Mouse (Mus musculus): ENCODE results near the gene Ap1s3. TPM values are rescaled to one million over a fixed set of nuclear protein-coding genes. Genes with fewer than 3 reads are reported as not detected.
A peak's percentile ranks its signal among the peaks of the same experiment; 100 is the strongest.

The Ap1s3 gene
- total RNA-seq (2022), result 1 to 10 TPM in 2 of 4 experiments, under 1 TPM in 2; 0.67 to 1.2 (median 0.96) TPM

DNA sequence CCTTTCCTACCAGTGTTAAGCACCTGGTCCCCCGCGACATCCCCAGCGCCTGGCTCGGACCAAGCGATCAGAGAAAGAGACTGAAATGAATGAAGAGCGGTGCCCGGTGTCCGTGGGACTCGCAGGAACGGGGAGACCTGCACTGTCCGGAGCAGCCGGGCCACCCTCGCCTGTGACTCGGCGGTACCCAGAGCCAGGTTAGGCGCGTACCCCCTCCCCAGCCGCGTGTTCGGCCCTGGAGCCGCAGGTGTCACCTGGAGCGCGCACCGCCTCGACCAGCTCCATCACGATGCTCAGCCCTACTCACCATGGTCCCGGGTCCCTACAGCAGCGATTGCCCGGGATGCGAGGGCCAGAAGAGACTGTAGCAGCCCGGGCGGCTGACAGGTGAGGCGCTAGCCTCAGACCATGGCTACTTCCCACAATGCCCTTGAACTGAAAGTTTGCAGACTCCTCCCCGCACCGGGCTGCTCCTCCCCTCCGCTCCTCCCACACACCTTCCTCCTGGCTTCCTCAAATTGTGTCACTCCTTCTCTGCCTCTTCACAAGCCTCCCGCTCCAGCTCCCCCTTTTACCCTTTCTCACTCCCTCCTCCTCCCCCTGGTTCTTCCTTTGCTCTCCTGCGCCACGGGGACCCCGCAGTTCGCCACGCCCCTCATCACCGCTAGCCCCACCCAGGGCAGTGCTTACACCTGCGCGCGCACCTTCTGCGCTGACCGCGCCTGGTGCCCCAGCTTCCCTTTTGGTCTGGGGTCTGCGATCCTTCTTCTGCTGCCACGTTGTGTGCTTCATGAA, at the start of gene Ap1s3:
Ap1s3 (minus strand) TSS at position 430 of the 795 bp plus-strand sequence.
- DNase-seq, result peak; percentile 9

DNA sequence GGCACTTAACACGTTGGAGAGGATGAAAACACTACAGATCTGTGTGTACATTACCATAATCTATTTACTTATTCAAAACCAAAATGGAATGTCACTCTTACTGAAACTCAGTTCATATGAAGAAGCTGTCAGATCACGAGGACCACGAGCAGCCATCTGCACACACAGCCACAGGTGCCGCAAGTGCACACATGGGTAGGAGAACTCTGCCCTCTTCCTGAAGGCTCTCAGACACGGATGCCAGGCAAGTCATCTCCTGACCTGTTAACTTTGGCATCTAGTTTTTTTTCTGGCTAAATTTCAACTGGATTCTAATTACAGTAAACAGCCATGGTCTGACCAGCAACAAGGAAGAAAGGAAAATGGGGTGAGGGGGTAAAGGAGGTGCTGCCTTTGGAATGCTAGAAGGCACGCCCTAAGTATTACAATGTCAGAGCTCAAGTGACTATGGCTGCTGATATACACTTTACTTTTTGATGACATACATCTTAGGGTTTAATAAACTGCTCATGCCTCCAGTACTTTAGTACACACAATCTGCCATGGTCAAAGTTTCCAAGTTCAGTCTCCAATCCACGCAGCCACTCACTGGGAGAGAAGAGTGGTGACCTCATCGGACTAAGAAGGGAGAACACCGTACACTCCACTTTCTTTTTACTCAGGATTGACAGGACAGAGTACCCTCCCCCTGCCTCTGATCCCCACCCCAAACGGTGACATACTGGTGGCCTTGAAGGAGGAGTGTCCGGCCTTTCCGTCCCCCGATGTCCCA, 42.6 kb upstream of the Ap1s3 start:
- DNase-seq, result no peak

DNA sequence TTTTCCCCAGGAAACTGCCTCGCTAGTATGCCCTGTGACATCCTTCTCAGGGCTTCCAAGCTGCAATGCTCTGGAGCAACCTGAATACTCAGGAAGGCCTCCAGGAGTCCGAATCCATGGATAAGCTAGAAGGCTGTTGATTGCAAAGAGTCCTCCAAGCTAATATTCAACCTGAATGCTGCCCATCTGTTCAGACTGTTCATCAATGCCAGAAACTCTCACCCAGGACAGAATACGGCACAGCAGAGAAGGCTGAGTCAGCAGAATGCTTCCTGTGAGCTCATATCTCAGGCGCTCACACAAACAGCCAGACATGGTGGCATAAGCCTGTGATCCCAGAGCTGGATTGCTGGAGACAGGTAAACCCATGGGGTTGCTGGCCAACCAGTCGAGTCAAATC, 41.3 kb upstream of the Ap1s3 start:
- DNase-seq, result no peak

DNA sequence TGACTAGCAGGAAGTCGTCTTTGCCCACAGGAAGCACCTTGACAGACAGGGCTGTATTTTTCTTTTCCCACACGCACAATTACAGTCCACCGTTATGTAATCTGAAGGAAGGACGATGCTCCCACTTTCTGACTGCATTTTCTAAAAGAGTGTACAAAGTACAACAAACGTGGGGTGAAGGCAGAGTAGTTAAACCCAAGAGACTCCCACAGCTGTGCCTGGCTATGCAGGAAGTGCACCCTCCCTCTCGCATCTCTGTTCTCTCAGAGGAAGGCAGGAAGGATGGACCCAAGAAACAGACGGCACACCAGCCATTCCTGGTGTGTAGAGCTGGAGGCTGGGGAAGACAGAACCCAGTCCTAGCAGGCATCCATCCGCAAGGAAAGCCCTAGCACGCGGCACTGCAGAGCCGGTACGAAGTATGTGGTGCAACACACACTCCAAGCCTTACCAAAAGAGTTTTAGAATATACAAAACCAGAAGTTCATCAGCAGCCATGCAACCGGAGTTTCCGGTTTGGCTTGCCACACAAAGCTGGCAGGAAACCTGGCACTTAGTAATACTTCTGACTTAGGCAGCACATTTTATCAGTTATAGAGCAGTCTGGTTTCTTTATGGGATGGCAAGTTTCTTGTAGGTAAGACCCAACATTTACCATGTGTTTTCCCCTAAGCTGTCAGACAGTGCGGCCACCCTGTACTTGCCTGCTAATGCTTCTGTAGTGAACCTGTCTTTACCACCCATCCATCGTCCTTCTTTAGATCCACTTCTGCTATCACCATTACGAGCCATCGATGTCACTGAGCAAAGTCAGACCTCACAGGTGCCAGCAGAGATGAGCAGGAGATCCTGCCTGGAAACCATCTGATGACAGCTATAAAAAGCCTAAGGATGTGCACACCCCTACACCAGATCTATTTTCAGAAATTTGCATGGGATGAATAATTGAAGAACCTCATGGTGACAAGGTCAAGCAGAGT, 39.7 kb upstream of the Ap1s3 start:
- DNase-seq, result no peak

DNA sequence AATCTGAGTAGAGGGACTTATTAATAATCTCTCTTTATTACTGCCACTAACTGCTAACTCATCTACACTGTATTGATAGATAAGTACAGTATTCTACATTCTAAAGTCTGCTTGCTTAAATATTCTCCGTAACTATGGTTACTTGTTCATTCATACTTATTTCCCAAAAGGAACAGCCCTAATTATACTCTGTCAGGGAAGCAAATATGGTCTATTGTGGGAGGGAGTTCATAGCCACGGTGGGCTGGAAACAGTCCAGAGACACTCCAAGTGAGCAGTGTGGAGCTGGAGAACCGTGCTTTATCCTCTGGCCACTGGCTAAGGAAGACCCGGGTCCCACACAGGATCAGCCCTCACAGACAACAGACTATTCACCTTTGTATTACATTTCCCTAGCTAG, 38.9 kb upstream of the Ap1s3 start:
- no peak for DNase-seq

DNA sequence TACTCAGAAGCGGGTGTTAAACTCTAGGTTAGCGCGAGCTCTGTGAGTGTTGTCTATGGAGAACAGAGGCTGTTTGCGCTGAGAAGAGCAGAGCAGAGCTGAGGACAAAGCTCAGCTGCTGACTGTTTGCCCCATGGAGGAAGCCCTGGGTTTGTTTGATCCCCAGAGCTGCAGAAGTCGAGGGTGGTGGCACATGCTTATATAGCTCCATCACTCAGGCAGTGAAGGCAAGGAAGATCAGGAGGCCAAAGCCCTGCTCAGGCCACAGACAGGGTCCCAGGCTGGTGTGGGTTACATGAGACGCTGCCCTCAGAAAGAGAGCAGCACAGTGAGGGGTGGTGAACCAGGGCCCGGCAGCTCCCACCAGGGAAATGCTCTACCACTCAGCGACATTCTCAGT, 38.4 kb upstream of the Ap1s3 start:
- no peak for DNase-seq

DNA sequence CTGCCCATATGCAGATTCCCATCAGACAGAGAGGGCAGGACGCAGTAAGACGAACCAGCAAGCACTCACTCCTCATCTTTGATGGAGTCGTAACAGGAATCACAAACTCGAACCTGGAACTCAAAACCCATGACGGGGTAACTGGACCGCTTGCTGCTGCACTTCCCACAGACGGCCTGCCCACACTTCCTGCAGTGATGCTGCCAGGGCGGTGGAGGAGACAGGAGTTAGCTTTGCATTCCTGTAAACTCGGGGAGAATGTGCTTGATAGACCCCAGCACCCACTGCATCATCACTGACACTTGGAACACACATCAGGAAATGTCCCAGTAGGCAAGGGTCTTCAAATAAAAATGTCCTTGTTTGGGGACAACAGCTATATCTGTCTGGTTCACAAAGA, 35.6 kb upstream of the Ap1s3 start:
- DNase-seq, result no peak

DNA sequence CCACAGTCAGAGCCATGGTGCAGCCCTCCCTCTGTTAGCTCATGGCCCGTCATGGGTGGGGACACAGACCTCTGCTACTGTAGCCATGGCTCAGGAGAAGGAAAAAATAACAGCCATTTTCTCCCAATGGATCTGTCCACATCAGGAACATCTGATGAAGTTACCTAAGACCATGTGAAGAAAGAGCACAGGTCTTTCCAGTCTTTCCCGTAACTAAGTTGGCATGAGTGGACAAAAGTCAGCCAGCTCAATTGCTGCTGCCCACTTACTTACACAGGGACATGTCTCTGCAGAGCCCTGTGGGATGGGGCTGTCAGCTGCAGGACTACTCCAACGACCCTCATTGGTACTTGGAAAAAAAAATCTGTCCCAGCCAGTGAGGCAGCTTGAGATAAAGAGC, 34.9 kb upstream of the Ap1s3 start:
- DNase-seq, result no peak

DNA sequence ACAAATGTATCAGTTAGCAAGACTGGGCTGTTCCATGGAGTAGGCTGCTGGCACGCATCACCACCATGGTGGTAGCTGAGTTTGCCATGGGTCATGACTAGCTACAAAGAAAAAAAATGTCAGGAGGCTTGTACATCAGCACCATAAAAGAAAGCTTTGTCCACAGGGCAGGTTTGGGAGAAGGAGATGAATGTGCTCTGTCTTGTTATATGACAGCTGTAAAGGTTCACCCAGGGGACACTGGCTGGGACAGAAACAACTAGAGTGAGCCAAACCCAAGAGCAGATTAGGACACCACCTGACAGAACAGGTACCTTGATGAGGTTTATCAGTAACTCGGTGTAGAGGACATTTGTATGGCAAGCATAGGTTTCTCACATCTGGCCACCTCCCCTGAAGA, 32.9 kb upstream of the Ap1s3 start:
- DNase-seq, result no peak

DNA sequence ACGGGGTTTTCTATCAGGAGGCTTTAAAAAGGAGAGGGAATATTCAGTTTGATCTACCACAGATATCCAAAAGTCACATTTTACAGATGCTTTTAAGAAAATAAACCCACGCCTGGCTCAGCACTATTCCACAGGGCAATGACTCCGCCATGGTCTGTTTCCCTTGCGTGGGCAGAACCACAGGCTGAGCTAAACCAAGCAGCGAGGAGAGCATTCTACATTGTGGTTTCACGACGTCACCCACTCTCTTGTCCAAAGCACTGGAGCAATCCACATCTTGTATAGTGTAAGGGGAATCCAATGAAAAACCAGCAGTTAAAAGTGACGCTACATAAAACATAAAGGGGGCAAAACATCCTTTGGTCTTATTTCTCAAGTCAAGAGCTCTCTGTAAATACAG, 31.7 kb upstream of the Ap1s3 start:
- DNase-seq, result no peak

DNA sequence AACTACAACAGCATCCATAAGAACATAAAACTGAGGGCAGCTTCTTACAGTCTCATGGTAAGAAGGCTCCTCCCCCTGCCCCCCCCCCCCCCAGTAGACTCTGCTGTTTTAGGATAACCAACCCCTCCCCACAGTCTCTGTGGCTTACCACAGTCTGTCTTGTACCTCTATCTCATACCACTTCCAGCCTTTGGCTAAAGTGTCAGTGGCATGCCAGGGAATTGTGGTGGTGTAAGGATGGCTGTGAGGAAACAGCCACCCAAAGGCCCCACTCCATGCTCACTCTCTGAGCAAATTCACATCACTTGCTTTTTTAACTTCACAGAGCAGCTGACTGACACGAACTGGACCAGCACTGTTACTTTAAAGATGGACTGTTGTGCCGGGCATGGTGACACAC, 26.7 kb upstream of the Ap1s3 start:
- DNase-seq, result no peak

DNA sequence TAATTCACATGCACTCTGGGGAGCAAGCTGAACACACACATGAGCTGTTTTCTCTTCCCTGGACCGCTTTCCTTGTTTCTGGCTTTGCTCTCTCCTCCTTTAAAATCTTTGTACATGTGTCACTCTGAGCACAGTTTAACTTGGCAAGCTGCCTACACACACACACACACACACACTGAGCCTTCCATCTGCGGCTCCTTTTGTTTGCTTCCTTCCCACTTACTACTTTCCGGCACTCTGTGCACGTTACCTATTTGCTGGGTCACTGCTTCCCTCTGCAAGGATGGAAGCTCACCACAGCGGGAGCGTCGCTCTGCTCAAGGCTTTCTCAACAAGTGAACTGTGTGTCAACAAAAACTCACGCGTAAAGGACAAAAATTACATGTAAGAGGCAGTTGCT, 25.6 kb upstream of the Ap1s3 start:
- DNase-seq, result no peak

DNA sequence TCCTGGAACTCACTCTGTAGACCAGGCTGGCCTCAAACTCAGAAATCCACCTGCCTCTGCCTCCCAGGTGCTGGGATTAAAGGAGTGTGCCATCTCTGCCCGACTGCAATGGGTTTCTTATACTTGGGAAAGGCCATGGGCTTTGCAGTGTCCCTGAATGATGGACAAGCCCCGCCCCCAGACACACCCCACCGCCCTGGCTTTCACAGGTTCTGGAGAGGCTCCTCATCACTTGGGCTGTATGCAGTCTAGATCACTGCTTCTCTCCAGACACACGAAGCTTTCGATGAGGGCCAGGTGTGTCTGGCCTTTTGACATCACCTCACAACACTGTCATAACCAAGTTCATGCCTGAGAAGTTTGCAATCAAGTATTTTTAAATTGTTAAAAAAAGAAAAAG, 25.2 kb upstream of the Ap1s3 start:
- DNase-seq, result no peak

DNA sequence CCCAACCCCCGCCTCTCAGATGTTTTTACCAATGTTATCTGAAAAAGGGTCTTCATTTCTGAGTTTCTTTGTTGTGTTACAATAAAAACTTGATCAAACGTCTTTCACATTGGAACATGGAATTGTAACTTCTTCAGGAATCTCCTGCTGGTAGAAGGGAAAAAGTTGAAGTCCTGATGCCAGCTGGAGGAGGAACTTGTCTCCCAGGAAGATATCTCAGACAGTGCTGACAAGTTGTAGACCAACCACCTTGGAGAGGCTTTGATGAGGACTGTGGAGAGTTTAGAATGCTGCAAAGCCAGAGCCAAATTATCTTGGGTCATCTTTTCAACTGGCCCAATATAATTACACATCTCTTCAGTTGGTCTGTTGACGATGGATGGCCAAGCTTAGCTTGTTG, 20.7 kb upstream of the Ap1s3 start:
- DNase-seq, result no peak

DNA sequence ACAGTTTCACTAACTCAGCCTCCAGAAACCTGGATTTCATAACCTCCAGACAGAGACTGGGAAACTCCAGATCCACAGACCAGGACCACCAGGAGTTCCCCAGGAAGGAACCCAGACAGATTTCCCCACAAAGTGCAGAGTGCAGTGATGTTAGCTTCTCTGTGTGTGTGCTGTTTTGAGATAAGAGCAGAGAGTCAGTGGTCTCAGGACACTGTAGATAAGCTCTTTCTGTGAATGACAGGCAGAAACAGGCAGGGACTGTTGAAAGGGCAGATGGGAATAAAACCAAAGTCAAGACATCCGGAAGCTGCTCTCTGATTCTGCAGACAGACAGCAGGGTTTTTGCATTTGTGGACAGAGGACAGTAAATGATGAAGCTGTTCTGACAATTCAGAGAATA, 15.5 kb upstream of the Ap1s3 start:
- no peak for DNase-seq

DNA sequence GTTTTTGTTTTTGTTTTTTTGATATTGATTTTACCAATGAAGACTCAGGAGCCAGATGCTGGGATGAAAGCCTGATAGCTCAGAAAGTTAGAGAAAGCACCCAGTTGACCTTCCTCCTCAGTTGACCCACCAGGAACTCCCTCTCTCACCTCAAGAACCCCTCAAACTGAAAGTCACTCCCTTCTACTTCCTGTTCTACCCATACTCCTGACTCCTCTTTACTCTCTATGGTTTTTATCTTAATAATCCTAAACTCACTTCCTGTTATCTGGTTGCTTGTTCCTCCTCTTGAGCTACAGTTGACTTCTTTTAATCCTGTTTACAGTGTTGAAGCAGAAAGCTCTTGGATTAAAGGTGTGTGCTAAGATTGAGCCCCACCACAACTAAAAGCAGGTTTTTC, 12.3 kb upstream of the Ap1s3 start:
- DNase-seq, result no peak

DNA sequence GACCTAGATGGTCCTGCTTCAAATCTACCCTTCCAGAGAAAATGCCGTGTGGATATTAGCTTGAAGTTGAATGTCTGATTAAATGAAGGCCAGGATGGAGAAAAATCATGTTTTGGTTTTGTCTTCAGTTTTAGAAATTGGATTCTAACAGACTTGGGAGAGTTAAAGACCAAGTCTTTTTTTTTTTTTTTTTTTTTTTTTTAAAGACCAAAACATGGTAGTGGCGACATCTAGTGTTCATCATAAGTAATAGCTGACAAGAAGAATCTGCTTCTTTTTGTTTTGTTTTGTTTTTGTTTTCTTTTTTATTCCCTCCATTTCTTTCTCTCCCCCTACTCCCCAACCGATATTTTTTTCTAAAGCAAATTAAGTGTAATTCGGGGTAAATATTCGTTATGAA, 11.2 kb upstream of the Ap1s3 start:
- DNase-seq, result no peak

DNA sequence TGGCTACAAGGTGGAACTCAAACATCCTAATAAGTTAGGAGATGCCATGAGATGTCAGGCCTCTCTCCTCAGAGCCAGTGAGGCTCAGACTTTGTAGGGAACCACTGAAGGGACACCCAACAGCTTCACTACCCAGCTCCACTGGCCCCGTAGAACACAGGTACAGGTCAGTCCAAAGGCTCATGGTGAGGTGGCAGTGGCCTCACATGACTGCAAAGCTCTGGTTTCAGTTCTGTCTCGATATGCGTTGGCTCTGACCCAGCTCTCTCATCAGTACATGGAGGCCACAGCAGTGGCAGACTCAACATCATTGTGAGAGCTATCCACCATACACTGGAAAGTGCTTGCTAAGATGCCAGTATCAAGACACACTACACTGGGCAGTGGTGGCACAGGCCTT, 9.0 kb upstream of the Ap1s3 start:
- DNase-seq, result no peak

DNA sequence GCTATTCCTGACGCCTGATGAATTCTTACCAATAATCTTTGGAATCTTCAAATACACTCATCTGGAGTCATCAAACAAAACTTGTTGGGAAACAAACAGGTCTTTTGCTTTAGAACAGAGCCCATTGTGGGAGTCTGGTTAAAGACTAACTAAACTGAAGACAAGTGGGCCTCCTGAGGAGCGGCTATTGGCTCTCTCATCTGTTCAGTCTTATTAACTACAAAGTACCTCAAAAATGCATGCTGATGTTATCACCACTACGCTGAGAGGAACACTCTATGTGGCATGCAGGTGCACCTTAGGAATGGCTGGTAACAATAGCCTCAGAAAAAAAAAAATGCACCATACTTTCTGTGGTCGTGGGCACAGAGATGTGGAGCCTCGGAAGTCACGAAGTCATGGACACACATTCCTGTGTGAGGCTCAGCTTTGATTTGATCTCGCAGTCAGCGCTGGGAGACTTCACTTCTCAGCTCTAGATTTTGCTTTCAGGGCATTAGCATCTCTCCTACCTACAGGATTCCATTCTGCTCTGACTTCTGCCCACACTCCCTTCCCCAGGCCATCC, 6.4 kb upstream of the Ap1s3 start:
- no peak for DNase-seq

DNA sequence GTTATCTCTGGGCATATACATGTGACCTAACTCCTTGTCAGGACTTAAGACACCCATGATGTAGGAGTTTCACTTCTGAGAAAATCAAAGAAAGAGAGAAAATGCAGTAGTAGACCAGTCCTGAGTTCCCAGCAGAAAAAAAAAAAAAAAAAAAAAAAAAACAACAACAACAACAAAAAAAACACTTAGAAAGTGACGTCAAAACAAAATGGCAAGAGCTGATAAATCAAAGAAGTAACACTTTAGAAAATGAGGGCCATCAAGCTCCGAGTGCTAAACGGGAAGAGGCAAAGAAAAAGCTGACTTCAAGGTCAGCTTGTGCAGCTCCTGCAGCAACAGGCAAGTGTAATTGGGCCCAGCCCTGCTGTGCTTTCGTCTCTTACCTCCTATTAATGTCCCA, 3.9 kb upstream of the Ap1s3 start:
- DNase-seq, result no peak

DNA sequence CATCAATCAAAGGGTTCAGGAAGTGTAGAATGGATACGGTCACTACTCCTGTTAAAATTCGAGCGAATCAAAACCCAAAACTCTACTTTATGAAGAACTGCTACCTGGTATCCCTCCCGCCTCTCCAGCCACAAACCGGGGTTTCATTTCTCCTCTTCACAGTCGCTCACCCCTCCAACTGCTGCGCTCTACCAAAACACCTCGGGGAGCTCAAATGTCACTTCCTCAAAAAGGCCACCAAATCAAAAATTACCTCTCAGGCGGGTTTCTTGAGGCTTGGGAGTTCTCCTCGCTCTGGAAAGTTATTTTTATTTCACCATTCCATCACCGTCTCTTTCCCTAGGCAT, 603 bp downstream of the Ap1s3 start:
- DNase-seq, result no peak

DNA sequence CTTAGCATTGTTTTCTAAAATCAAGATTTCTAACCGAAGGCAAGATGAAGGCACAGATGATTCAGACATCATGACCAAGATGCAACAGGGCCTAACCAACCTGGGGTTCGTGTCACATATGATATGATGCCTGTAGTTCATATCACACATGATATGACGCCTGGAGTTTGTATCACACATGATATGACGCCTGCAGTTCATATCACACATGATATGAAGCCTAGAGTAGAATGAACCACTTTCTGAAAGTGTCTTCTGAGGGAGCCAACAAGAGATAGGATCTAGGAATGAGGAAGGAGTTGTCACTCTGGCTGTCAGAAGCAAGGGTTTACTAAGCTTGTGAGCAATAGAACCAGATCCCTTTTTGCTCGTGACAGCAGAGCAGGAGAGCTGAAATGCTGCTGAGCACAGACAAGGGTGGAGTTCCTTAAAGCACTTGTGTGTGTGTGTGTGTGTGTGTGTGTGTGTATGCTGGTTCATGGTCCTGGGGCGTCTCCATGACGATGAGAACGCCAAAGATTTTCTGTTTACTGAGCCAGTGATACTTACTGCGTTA, 2.3 kb downstream of the Ap1s3 start:
- no peak for DNase-seq

Data from adrenal gland, adult 8-10 months (tissue).